Comparison of ENCODE assay signal across 9 mouse cellular contexts in the genomic region with DNA sequence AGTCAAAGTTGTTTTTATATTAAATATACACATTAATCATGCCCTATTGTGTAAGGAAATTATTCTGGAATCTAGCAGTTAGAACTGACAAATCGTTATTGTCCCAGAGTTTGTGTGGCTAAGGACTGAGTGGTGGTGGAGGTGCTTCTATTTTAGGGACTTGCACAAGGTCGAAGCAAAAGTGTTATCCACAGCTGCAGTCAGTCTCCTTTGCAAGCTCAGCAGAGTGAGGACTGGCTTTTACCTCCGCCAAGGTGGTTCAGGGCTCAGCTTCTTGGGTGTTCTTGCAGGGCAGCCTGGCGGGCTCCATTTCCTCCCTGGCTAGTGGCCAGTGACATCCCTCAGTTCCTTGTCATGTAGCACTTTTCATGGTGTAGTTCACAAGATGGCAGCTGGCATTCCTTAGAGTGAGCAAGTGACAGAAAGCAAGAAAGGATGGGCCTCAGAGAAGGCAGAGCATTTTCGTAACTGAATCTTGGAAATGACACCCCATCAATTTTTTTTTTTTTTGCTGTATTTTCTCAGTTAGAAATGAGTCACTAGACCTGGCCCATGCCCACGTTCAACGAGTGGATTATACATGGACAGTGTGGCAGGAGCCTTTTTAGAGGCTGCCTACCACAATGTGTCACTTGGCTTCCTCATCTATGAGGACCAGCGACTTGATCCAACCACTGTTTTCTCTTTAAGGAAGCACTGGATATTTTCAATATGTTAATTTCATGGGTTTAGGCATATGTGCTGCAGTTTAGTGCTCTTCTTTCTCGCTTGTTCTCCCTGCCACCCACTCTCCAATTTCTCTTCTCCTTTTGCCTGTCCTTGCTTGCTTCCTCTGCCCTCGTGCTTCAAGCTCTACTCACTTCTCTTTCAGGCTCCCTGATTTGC.
DNase-seq lines count a peak whose midpoint lies in the region; ATAC-seq and TF ChIP-seq lines count a peak whose summit lies in the region.
"Had no signal": no experiment of that assay in that cellular context is flagged by ENCODE, and none has a peak within 500 bp of the region (broad histone marks: within the 10 kb centered on the region; RNA-seq: fewer than 3 reads in every experiment).

No protein-coding gene starts in this region.

- peak; percentile 29 to 68 for DNase-seq in adrenal gland, adult (ENCODE audit: inconsistent age in 2 of 2, low spot score in 1 of 2)
- no peak for DNase-seq in adrenal gland, postnatal 10 days
- DNase-seq in right cerebral cortex, adult 18-20 months = peak; percentile 62
- DNase-seq in right cerebral cortex, postnatal 4 days = no peak
- DNase-seq in lung, postnatal 0 days (ENCODE audit: low spot score) = peak; percentile 79
- DNase-seq in telencephalon, adult 2 months (ENCODE audit: low read depth, low spot score) = peak; percentile 62
- DNase-seq in kidney, postnatal 36 days = no peak
- no peak for DNase-seq in hindbrain, postnatal 0 days (ENCODE audit: low spot score)

- WGBS in lung, postnatal 0 days = 46% methylated on average over 10 of the region's 10 CpGs
- WGBS in hindbrain, postnatal 0 days = 84% methylated on average over 10 of the region's 10 CpGs

- H3K4me2 ChIP-seq in lung, postnatal 0 days (replicated peaks; ENCODE audit: low read depth, low read length) = no peak overlapping the region
- H3K4me2 ChIP-seq in hindbrain, postnatal 0 days (ENCODE audit: low read depth, low read length) = no peak overlapping the region

- no peaks in the 10 kb centered on the region for H3K36me3 ChIP-seq in lung, postnatal 0 days (ENCODE audit: insufficient read depth, low read length)
- no peaks in the 10 kb centered on the region for H3K36me3 ChIP-seq in hindbrain, postnatal 0 days (ENCODE audit: insufficient read depth, low read length)

- TF ChIP-seq CTCF in lung, postnatal 0 days (IDR thresholded peaks at IDR 0.05) = no peak
- TF ChIP-seq CTCF in hindbrain, postnatal 0 days (IDR thresholded peaks at IDR 0.05; ENCODE audit: low read depth) = no peak

- no peak overlapping the region for H3K4me3 ChIP-seq in lung, postnatal 0 days (ENCODE audit: low read depth, low read length)
- H3K4me3 ChIP-seq in hindbrain, postnatal 0 days (ENCODE audit: low read length) = no peak overlapping the region

- no peak overlapping the region for H3K9ac ChIP-seq in lung, postnatal 0 days (replicated peaks; ENCODE audit: low read depth)
- no peak overlapping the region for H3K9ac ChIP-seq in hindbrain, postnatal 0 days (replicated peaks; ENCODE audit: low read length)

- no peaks in the 10 kb centered on the region for H3K9me3 ChIP-seq in lung, postnatal 0 days (ENCODE audit: low read length)
- H3K9me3 ChIP-seq in hindbrain, postnatal 0 days (ENCODE audit: low read length) = no peaks in the 10 kb centered on the region

- 0 out of 2 replicates have a peak, but pooled peaks cover 3% of the 10 kb centered on the region for H3K4me1 ChIP-seq in lung, postnatal 0 days (ENCODE audit: insufficient read depth, low read depth, low read length)
- no peaks in the 10 kb centered on the region for H3K4me1 ChIP-seq in hindbrain, postnatal 0 days (ENCODE audit: insufficient read depth, low read length)

- H3K27me3 ChIP-seq in lung, postnatal 0 days (replicated peaks; ENCODE audit: insufficient read depth, low read length) = no peaks in the 10 kb centered on the region
- H3K27me3 ChIP-seq in hindbrain, postnatal 0 days (ENCODE audit: insufficient read depth, low read length) = no peaks in the 10 kb centered on the region

- peak overlapping the region; percentile 60; the same call in 1 of the 2 replicates for H3K27ac ChIP-seq in lung, postnatal 0 days (ENCODE audit: low read length)
- H3K27ac ChIP-seq in hindbrain, postnatal 0 days = no peak overlapping the region
- H3K27ac ChIP-seq: kidney, postnatal 0 days had no signal

- ATAC-seq in lung, postnatal 0 days = peak; percentile 87
- ATAC-seq in hindbrain, postnatal 0 days = no peak

- peak; percentile 25; the same call in 1 of the 2 replicates for TF ChIP-seq EP300 in lung, postnatal 0 days (IDR thresholded peaks at IDR 0.05)

Comparison
In these comparisons a context has a peak if more than half of its experiments do, and no peak if none do; other contexts are left out.
1. DNase-seq: peak in adrenal gland, adult (2 of 2), right cerebral cortex, adult 18-20 months (single experiment), lung, postnatal 0 days (single experiment) and telencephalon, adult 2 months (single experiment); none in adrenal gland, postnatal 10 days (single experiment), right cerebral cortex, postnatal 4 days (single experiment), kidney, postnatal 36 days (0 of 2) and hindbrain, postnatal 0 days (single experiment).